ENCODE assay signal across 7 mouse cellular contexts in the genomic region with DNA sequence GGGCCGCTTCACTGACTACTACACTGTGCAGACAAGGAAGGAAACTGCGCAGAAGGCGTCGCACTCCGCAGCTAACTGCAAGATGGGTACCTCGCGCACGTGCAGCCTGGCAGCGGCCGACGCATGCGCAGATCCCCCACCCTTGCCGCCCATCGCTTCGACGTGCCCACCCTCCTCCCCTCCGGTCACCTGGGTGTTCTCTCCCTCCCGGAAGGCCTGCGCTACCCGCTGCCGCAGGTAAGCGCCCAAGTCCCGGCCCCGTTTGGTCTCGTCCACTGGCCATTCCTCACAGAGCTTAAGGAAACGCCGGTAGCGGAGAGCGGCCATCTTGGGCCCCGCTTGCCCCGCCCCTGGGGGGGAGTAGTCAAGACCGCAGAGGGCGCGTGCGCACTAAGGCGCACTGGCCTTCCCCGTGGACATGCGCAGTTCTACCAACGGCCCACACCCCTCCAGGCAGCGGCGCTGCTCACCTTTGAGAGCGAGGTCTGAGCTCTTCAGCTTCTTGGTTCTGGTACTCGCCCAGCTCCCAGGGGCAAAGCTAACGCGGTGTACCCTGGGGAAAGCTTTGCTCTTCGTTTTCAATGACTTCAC. TPM values are rescaled to one million over a fixed set of nuclear protein-coding genes. Genes with fewer than 3 reads are reported as not detected.
DNase-seq lines count a peak whose midpoint lies in the region; ATAC-seq and TF ChIP-seq lines count a peak whose summit lies in the region.

A gene (minus strand): TSS at position 366 of the 591 bp plus-strand sequence.

- WGBS in embryonic facial prominence, embryonic 10.5 days = under 1% methylated on average over 46 of the region's 46 CpGs
- WGBS in intestine, postnatal 0 days = under 1% methylated on average over 46 of the region's 46 CpGs
- WGBS in midbrain, embryonic 12.5 days = under 1% methylated on average over 46 of the region's 46 CpGs
- WGBS in small intestine, adult 2 months = under 1% methylated on average over 46 of the region's 46 CpGs

- no peaks in the 10 kb centered on the region for H3K9me3 ChIP-seq in embryonic facial prominence, embryonic 10.5 days
- no peaks in the 10 kb centered on the region for H3K9me3 ChIP-seq in intestine, postnatal 0 days (ENCODE audit: control insufficient read depth)
- H3K9me3 ChIP-seq in midbrain, embryonic 12.5 days = no peaks in the 10 kb centered on the region

- H3K9ac ChIP-seq in intestine, postnatal 0 days (ENCODE audit: low read depth, low read length) = peak within 1 kb of the TSS; percentile 60; the same call in 1 of the 2 replicates
- peak within 1 kb of the TSS; percentile 78 for H3K9ac ChIP-seq in midbrain, embryonic 12.5 days (replicated peaks)

- H3K4me2 ChIP-seq in intestine, postnatal 0 days (replicated peaks; ENCODE audit: low read depth) = peak within 1 kb of the TSS; percentile 69
- H3K4me2 ChIP-seq in midbrain, embryonic 12.5 days (replicated peaks) = peak within 1 kb of the TSS; percentile 54

- DNase-seq in adrenal gland, postnatal 10 days = peak; percentile 99
- peak; percentile 98 for DNase-seq in embryonic facial prominence, embryonic 10.5 days (ENCODE audit: low spot score)
- peak; percentile 65 for DNase-seq in gonadal fat pad, adult 2 months (ENCODE audit: low read depth)
- peak; percentile 99 for DNase-seq in left cerebral cortex, postnatal 4 days

- peak; percentile 84 for TF ChIP-seq CTCF in intestine, postnatal 0 days (IDR thresholded peaks at IDR 0.05; ENCODE audit: low read depth)
- peak; percentile 49; the same call in 1 of the 2 replicates for TF ChIP-seq CTCF in small intestine, adult 2 months (IDR thresholded peaks at IDR 0.05; ENCODE audit: extremely low read depth, insufficient read length, insufficient replicate concordance, low read depth, low read length)

- peak; percentile 86 for ATAC-seq in intestine, postnatal 0 days
- peak; percentile 96 for ATAC-seq in midbrain, embryonic 12.5 days (ENCODE audit: low FRiP score, low read depth)

- peak within 1 kb of the TSS; percentile 98 for H3K27ac ChIP-seq in embryonic facial prominence, embryonic 10.5 days (replicated peaks)
- 0 out of 2 replicates have a peak within 1 kb of the TSS, but pooled peaks have one; percentile 22 for H3K27ac ChIP-seq in intestine, postnatal 0 days (ENCODE audit: low read depth, low read length)
- peak within 1 kb of the TSS; percentile 76 for H3K27ac ChIP-seq in midbrain, embryonic 12.5 days (replicated peaks)
- no peak within 1 kb of the TSS; the same call in 1 of the 2 replicates for H3K27ac ChIP-seq in small intestine, adult 2 months (ENCODE audit: insufficient read depth, low read depth, low read length)

- peak; percentile 89 for TF ChIP-seq POLR2A in small intestine, adult 2 months (IDR thresholded peaks at IDR 0.05; ENCODE audit: low read depth, low read length)

- peaks cover 17% of the 10 kb centered on the region; the same call in 1 of the 2 replicates for H3K27me3 ChIP-seq in embryonic facial prominence, embryonic 10.5 days (replicated peaks; ENCODE audit: low read depth, poor library complexity, severe bottlenecking)
- no peaks in the 10 kb centered on the region for H3K27me3 ChIP-seq in intestine, postnatal 0 days (replicated peaks; ENCODE audit: control insufficient read depth, insufficient read depth, low read length)
- H3K27me3 ChIP-seq in midbrain, embryonic 12.5 days = peaks cover 17% of the 10 kb centered on the region
- no peaks in the 10 kb centered on the region for H3K27me3 ChIP-seq in small intestine, adult 2 months (ENCODE audit: control insufficient read depth, insufficient read depth, low read length)

- H3K36me3 ChIP-seq in embryonic facial prominence, embryonic 10.5 days (replicated peaks) = peaks cover 29% of the 10 kb centered on the region
- H3K36me3 ChIP-seq in intestine, postnatal 0 days (ENCODE audit: control insufficient read depth, insufficient read depth) = no peaks in the 10 kb centered on the region
- 0 out of 2 replicates have a peak, but pooled peaks cover 5% of the 10 kb centered on the region for H3K36me3 ChIP-seq in midbrain, embryonic 12.5 days
- no peaks in the 10 kb centered on the region for H3K36me3 ChIP-seq in small intestine, adult 2 months (ENCODE audit: control insufficient read depth, insufficient read depth, low read length)

- intact Hi-C loops in left cerebral cortex, postnatal 4 days (cut with DNase I) = no loop called here

- H3K4me1 ChIP-seq in embryonic facial prominence, embryonic 10.5 days = peaks cover 55% of the 10 kb centered on the region
- H3K4me1 ChIP-seq in intestine, postnatal 0 days (replicated peaks; ENCODE audit: control insufficient read depth, insufficient read depth, low read length) = peaks cover 4% of the 10 kb centered on the region
- peaks cover 49% of the 10 kb centered on the region for H3K4me1 ChIP-seq in midbrain, embryonic 12.5 days
- H3K4me1 ChIP-seq in small intestine, adult 2 months (ENCODE audit: control insufficient read depth, insufficient read depth, insufficient read length, low read length) = peaks cover 9% of the 10 kb centered on the region

- peak within 1 kb of the TSS; percentile 83 for H3K4me3 ChIP-seq in embryonic facial prominence, embryonic 10.5 days
- peak within 1 kb of the TSS; percentile 65 for H3K4me3 ChIP-seq in intestine, postnatal 0 days (ENCODE audit: low read depth, low read length)
- H3K4me3 ChIP-seq in midbrain, embryonic 12.5 days = peak within 1 kb of the TSS; percentile 74
- peak within 1 kb of the TSS; percentile 78 for H3K4me3 ChIP-seq in small intestine, adult 2 months (ENCODE audit: low read depth, low read length)

RNA-seq across cellular contexts. Expression of the gene that starts here (rescaled TPM):
- total RNA-seq in adrenal gland, postnatal 10 days (2021) = 100 to 1,000 TPM; 152 to 180 TPM
- polyA plus RNA-seq in embryonic facial prominence, embryonic 10.5 days (2016; fragmentation: Nextera tagmentation; extraction: Ambion mirVana) = 407 and 410 TPM in 2 replicates
- 177 and 219 TPM in 2 replicates for polyA plus RNA-seq in gonadal fat pad, adult 2 months (2012; rRNA removed)
- polyA plus RNA-seq in intestine, postnatal 0 days (2015; fragmentation: Nextera tagmentation; extraction: Ambion mirVana) = 190 and 206 TPM in 2 replicates
- 100 to 1,000 TPM; 170 to 186 TPM for total RNA-seq in left cerebral cortex, postnatal 4 days (2021)
- 302 and 331 TPM in 2 replicates for polyA plus RNA-seq in midbrain, embryonic 12.5 days (2016; fragmentation: Nextera tagmentation; extraction: Ambion mirVana)
- 103 and 126 TPM in 2 replicates for polyA plus RNA-seq in small intestine, adult 2 months (2012; rRNA removed)
